Mouse (Mus musculus): Measurements from ENCODE around the gene Nos1. TPM values are rescaled to one million over a fixed set of nuclear protein-coding genes. Genes with fewer than 3 reads are reported as not detected.
A peak's percentile ranks its signal among the peaks of the same experiment; 100 is the strongest.

The Nos1 gene
- polyA plus RNA-seq, 1 experiment, result 0.58 TPM

DNA sequence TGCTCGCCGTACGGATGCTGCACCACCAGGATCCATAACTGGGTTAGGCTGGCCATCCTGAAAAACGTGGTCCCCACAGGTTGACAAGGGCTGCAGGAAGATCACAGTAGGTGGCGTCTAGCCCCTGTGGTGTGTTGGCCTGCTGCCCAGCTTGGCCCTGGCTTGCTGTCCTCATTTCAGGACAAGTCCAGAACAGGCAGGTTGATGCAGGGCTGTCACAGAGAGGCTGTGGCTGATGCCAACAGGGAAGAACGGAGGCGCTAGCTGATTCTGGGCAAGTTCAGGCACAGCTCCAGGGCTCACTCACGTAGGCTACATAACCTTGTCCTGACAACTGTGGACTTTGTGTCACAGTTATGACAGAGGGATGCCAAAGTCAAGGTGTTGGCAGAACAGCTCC, 108.7 kb downstream of the Nos1 start:
- no peak for DNase-seq (ENCODE audit: low read depth, low spot score)
- 69% methylated on average over 8 of the region's 8 CpGs for WGBS

DNA sequence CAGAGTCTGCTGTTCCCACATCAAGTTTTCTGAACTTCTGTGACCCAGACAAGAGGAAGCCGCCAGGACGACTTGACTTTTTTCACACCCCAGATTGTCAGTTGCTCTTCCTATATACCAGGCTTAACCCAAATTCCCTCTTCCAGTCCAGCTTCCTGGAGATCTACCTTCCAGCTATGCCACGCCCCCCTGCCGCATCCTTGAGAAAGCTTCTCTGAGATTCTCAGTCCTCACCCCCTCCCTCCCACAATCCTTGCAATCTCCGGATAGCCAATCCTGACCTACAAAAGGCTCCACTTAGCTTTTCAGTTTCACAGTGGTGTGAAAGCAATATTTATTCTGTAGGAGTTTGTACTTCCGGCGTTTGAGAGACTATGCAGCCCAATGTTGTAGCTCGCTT, 110.0 kb downstream of the Nos1 start:
- no peak for DNase-seq (ENCODE audit: low read depth, low spot score)

DNA sequence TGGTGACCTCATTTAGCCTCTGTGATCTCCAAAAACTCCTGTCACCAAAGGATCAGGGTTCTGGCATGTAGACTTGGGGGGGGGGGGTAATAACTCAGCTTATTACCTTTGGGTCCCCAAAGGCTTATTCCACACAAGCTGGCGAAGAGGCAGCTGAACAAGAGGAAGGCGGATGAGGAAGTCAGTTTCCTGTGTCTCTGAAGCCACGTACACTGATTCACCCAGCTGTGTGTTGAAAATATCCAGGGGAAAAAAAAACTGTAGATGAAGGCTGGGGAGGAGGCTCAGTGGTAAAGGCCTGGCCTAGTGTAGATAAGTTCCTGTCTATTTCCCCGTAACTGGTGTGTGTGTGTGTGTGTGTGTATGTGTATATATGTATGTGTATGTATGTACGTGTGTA, 110.7 kb downstream of the Nos1 start:
- 68% methylated on average over 5 of the region's 5 CpGs for WGBS

More for the DNA sequence above, 110.0 kb downstream of the Nos1 start:
- WGBS, result 54% methylated on average over 8 of the region's 8 CpGs

GRCm38 (mm10) chr5:117894050-117894449, 113.2 kb downstream of the Nos1 start:
- 78% methylated on average over 5 of the region's 5 CpGs for WGBS
- DNase-seq (ENCODE audit: low read depth, low spot score), result no peak

More for the DNA sequence above, 110.7 kb downstream of the Nos1 start:
- no peak for DNase-seq (ENCODE audit: low read depth, low spot score)

GRCm38 (mm10) chr5:117898055-117898806, 117.4 kb downstream of the Nos1 start:
- no peak for DNase-seq (ENCODE audit: low read depth, low spot score)
- WGBS, result 21% methylated on average over 9 of the region's 9 CpGs

DNA sequence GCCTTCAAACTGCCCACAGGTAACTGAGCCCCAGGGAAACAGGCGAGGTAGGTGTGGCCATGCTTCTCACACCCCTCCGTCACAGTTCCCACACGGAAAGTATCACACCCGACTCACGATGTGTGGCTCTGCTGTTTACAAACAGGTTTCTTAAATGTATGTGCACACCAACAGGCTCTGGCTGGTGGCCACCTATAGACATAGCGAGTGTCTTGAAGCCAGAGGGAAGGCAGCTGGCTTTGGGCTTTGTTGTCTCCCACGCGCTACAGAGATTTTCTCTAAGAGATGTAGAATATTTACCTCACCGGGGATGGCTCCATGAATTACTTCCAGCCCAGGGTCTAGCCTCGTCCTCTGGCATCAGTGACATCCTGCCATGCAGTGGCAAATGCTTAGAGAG, 118.5 kb downstream of the Nos1 start:
- no peak for DNase-seq (ENCODE audit: low read depth, low spot score)

DNA sequence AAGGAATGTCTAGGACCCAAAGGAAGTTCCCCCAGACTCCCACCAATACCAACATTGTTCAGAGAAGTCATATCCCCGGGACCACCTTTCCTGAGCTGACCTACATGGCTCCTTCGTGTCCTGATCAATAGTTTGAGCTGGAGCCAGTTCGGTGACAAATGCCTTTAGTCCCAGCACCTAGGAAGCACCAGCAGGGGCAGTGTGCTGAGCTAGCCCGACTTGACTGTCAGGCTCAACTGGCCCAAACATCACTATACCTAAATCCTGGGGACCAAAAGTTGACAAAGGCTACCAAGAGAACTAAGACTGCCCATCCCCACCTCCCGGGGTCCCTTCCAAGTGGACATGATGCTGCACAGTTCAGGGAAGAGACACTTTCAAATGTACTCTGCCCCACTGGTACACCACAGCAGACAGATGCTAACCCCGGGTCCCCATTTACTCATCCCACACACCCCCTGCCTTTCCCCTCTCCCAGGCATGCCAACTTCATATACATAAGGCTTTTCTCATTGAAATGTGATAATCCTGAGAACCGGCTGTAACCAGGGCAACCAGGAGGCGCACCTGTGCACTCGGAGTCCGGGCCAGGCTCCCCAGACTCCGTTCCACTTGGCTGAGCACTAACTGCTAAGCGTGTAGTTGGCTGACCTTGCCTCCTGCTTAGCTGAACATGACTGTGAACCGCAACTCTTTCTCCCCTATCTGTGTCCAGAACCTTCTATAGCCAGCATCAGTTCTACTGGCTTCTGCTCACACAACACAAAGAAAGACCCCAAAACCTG, 120.3 kb downstream of the Nos1 start:
- no peak for DNase-seq (ENCODE audit: low read depth, low spot score)

More for the DNA sequence above, 118.5 kb downstream of the Nos1 start:
- 52% methylated on average over 10 of the region's 10 CpGs for WGBS

GRCm38 (mm10) chr5:117903534-117903933, 122.7 kb downstream of the Nos1 start:
- no peak for DNase-seq (ENCODE audit: low read depth, low spot score)
- WGBS, result 38% methylated on average over 7 of the region's 7 CpGs

More for the DNA sequence above, 120.3 kb downstream of the Nos1 start:
- 34% methylated on average over 13 of the region's 13 CpGs for WGBS

GRCm38 (mm10) chr5:117905728-117906127, 124.9 kb downstream of the Nos1 start:
- no peak for DNase-seq (ENCODE audit: low read depth, low spot score)
- 68% methylated on average over 4 of the region's 4 CpGs for WGBS

- no peak for DNase-seq (ENCODE audit: low read depth, low spot score)
- 24% methylated on average over 4 of the region's 4 CpGs for WGBS
These were observed 128.7 kb downstream of the Nos1 start for GRCm38 (mm10) chr5:117909524-117909923.

DNA sequence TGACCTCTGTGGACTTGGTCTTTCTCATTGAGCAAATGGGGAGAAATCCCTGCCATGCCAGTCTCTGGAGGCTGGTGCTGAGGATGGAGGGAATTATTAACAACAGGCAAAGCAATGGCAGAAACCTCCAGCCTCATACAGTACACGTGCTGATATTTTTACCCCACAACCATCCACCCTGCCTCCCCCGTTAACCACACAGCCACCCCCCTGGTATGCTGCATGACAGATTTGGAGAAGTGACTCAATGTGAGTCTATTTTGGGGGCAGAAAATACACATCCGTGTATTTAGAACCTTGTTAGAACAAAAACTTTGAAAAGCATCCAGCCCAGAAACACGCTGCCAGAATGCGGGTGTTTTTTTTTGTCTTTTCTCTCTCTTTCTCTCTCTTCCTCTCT, 135.5 kb downstream of the Nos1 start:
- DNase-seq (ENCODE audit: low read depth, low spot score), result no peak
- WGBS, result 67% methylated on average over 5 of the region's 5 CpGs

DNA sequence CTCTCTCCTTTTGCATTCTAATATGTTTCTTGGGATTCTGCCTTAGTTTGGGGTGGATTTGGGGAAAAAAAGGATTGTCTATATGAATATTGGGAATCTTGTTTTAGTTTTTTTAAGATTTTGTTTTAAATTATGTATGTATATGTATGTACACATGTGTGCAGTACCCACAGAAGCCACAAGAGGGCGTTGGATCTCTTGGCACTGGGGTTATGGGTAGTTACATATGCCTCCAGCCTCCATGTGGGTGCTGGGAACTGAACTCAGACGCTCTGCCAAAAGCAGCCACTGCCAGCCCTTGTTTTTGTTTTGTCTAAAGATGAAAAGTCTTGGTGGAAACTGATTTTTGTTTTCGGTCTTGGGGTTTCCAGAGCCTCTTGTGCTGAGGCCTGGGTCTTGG, 136.1 kb downstream of the Nos1 start:
- DNase-seq (ENCODE audit: low read depth, low spot score), result no peak
- 56% methylated on average over 3 of the region's 3 CpGs for whole genome bisulfite sequencing

DNA sequence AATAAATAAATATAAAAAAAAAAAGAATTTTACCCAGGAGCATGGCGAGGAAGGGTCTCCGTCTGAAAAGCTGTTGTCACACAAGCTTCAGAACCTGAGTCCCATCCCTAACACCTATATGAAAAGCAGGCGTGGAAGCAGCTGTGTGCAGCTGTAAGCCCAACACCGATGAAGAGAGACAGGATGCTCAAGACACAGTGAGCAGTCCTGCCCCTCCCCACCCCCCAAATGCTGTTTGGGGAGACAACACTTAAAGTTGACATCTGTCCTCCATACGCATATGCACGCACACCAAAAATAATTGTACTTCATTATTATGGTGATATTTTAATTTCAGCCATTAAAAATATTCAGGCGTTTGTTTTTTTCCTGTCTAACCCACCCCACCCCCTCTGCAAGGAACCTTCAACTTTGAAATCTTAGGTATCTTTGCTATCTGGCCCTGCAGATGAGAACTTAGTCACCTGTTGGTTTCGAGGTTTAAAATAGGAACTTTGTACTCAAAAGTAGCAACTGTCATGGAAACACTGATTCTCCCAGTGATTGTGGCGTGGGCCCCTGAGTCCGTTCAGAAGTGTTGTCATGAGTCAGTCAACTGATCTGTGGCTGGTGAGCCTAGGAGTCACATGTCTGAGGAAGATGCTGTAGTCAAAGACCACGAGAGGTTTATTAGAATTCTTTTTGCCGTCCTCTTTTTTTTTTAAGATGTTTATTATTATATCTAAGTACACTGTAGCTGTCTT, 141.1 kb downstream of the Nos1 start:
- WGBS, result 67% methylated on average over 12 of the region's 12 CpGs

DNA sequence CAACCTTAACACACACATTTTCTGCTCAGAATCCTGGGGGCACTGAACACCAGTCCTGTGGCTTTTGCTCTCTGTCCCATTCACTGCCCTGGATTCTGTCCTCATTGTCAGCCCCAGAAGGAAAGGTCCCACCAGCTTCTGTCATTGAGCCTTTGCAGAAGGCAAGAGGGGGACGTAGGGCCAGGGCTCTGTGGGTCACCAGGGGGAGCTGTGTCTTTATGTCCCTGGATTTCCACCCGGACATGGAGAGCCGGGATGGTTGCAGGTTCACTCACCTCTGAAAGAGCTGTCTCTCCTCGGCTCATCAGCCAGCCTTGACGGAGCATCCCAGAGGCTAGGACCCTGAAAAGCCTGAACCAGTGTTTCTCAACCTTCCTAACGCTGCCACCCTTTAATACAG, 142.9 kb downstream of the Nos1 start:
- WGBS, result 30% methylated on average over 6 of the region's 6 CpGs
- DNase-seq (ENCODE audit: low read depth, low spot score), result no peak

More for the DNA sequence above, 141.1 kb downstream of the Nos1 start:
- no peak for DNase-seq (ENCODE audit: low read depth, low spot score)

GRCm38 (mm10) chr5:117928553-117928952, 147.7 kb downstream of the Nos1 start:
- DNase-seq (ENCODE audit: low read depth, low spot score), result no peak
- WGBS, result 97% methylated on average over 2 of the region's 2 CpGs

- WGBS, result 75% methylated on average over 2 of the region's 2 CpGs
These were observed 151.4 kb downstream of the Nos1 start for GRCm38 (mm10) chr5:117932222-117932621.

GRCm38 (mm10) chr5:117932862-117933261, 152.0 kb downstream of the Nos1 start:
- peak; percentile 16 for DNase-seq (ENCODE audit: low read depth, low spot score)
- WGBS, result 2% methylated on average over 9 of the region's 9 CpGs

More at GRCm38 (mm10) chr5:117932222-117932621, 151.4 kb downstream of the Nos1 start:
- no peak for DNase-seq (ENCODE audit: low read depth, low spot score)

DNA sequence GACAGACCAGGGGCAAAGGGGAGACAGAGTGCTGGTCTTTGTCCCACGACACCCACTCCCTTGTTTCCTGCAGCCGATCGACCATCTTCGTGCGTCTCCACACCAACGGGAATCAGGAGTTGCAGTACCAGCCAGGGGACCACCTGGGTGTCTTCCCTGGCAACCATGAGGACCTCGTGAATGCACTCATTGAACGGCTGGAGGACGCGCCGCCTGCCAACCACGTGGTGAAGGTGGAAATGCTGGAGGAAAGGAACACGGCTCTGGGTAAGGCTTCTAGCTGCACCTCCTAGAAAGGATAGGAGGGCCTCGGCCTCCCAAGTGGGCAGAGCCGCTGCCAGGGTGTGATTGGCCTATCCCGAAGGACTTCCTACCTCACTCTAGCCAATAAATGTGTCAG, 155.5 kb downstream of the Nos1 start:
- 54% methylated on average over 16 of the region's 16 CpGs for WGBS
- no peak for DNase-seq (ENCODE audit: low read depth, low spot score)

DNA sequence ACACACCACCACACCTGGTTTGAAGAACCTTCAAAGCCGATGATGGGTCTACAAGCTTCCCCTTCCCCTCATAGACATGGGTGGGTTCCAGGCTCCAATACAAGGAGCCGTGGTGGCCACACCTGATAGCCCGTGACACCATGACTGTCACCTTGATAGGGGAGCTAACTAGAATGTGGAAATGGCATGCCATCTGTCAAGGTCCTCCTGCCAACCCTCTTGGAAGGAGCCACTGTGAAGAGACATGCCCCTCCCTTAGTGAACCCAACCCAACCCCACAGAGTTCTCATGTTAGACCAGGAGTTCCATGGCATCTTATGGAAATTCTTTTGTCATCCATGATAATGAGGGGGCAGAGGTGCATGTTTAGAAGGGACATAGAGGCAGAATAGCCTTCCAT, 156.4 kb downstream of the Nos1 start:
- DNase-seq (ENCODE audit: low read depth, low spot score), result no peak
- WGBS, result 83% methylated on average over 3 of the region's 3 CpGs

GRCm38 (mm10) chr5:117938182-117938581, 157.3 kb downstream of the Nos1 start:
- DNase-seq (ENCODE audit: low read depth, low spot score), result peak; percentile 43
- WGBS, result 11% methylated on average over 14 of the region's 14 CpGs

Measured in large intestine, adult 2 months (tissue).